Mouse (Mus musculus) olfactory bulb, adult 2 months (tissue): ENCODE measurements around the gene Sarm1.

ENCODE experiments used
- CTCF ChIP-seq: fragments of 200-500 bp; IDR thresholded peaks from 2 replicates; pipeline ENCODE4 v1.5.1; 2012; ENCODE audit warnings: low read depth, mild to moderate bottlenecking, low read length, moderate library complexity; ENCODE audit not compliant: insufficient read depth
- POLR2A ChIP-seq: fragments of 200-500 bp; IDR thresholded peaks from 2 replicates; pipeline ENCODE4 v1.6.1; 2012; ENCODE audit warnings: mild to moderate bottlenecking, low read depth, low read length, moderate library complexity; ENCODE audit not compliant: insufficient read depth

DNA sequence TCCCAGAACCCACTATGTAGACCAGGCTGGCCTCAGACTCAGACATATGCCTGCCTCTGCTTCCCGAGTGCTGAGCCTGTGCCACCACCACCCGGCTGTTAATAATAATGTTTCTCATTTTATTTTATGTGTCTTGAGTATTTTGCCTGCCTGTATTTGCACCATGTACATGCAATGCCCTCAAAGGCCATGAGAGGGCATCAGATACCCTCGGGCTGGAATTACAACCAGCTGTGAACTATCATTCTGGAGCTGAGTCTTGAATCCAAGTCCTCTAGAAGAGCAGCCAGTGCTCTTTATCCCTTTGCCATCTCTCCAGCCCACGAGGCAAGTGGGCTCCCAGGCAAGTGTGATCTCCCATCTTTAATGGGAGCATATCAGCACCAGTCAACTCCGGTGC lies 42.2 kb downstream of the Sarm1 start:
- TF ChIP-seq CTCF (no peak), POLR2A (no peak)
